Mouse (Mus musculus): ENCODE data around the gene Dgkd. TPM values are rescaled to one million over a fixed set of nuclear protein-coding genes. Genes with fewer than 3 reads are reported as not detected.

Gene Dgkd
- total RNA-seq, 2 experiments from 2014 or later, result 107 to 118 TPM

- no peak for DNase-seq
Observed at GRCm38 (mm10) chr1:87881726-87882125, 28.6 kb downstream of the Dgkd start.

GRCm38 (mm10) chr1:87882554-87882953, 29.5 kb downstream of the Dgkd start:
- DNase-seq, result no peak

GRCm38 (mm10) chr1:87890960-87891359, 37.9 kb downstream of the Dgkd start:
- DNase-seq, result peak; percentile 17

GRCm38 (mm10) chr1:87891634-87892033, 38.5 kb downstream of the Dgkd start:
- peak; percentile 43 for DNase-seq

GRCm38 (mm10) chr1:87892499-87892898, 39.4 kb downstream of the Dgkd start:
- no peak for DNase-seq

GRCm38 (mm10) chr1:87893414-87893813, 40.3 kb downstream of the Dgkd start:
- DNase-seq, result no peak

GRCm38 (mm10) chr1:87896921-87897320, 43.8 kb downstream of the Dgkd start:
- DNase-seq, result no peak

GRCm38 (mm10) chr1:87899701-87900100, 46.6 kb downstream of the Dgkd start:
- DNase-seq, result peak; percentile 14

- DNase-seq, result peak; percentile 67
Observed at GRCm38 (mm10) chr1:87900979-87901378, 47.9 kb downstream of the Dgkd start.

GRCm38 (mm10) chr1:87902186-87902585, 49.1 kb downstream of the Dgkd start:
- DNase-seq, result no peak

GRCm38 (mm10) chr1:87906361-87906956, 53.4 kb downstream of the Dgkd start:
- DNase-seq, result no peak

DNA sequence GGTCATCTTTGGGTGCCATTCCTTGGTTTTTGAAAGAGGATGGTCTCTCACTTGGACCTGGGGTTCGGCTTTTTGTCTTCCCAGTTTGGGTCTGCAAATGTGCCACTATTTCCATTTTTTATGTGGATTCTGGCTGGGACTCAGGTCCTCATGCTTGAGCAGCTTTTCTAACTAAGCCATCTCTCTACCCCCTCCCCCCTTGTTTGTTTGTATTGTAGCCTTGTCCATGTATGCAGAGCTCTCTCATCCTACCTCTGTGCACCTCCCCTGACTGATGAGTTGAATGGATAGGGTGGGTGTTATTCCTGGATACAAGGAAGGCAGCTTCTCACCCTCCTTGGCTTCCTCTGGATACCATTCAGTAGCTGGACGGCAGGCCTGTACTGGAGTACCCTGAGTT, 54.9 kb downstream of the Dgkd start:
- DNase-seq, result no peak

- no peak for DNase-seq
Observed at GRCm38 (mm10) chr1:87908736-87909135, 55.6 kb downstream of the Dgkd start.

DNA sequence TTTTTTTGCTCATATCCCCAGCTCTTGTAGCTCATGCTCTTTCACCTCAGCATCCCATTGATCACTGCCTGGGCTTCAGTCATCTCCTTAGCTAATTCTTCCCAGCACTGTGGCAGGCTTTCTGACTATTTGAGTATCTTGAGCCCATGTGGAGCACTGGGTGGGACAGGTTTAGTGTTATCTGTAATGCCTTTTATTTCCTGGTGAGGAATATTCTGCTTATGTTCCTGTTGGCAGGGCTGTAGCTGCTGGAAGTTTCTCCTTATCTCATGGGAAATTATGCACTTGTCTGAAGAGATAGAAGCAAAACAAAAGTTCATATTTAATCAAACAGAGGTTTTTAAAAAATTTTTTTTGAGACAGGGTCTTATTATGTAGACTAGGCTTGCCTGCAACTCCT, 56.5 kb downstream of the Dgkd start:
- DNase-seq, result no peak

- no peak for DNase-seq
Observed at GRCm38 (mm10) chr1:87910428-87910827, 57.3 kb downstream of the Dgkd start.

- no peak for DNase-seq
Observed at GRCm38 (mm10) chr1:87913356-87913755, 60.3 kb downstream of the Dgkd start.

- no peak for DNase-seq
Observed at GRCm38 (mm10) chr1:87917361-87917760, 64.3 kb downstream of the Dgkd start.

- DNase-seq, result no peak
Observed at GRCm38 (mm10) chr1:87918061-87918460, 65.0 kb downstream of the Dgkd start.

- no peak for DNase-seq
Observed at GRCm38 (mm10) chr1:87920056-87920614, 67.0 kb downstream of the Dgkd start.

DNA sequence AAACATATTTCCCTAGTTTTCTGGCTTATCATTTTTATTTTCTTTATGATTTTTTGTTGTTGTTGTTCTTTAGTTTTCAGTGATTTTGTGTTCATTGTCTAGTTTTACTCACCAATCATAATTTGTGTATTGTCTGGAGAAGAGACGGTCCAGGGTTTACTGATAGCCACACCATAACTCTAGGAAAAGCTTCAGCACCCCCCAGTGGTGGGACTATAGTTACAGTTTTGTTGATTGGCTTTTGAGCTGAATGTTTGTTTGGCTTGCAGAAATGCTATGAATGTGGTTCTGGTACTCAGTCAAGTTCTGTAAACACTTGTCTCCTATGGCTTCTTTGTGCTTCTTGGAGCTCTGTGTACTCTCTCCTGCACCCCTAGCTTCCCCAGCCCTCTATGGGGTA, 69.6 kb downstream of the Dgkd start:
- peak; percentile 68 for DNase-seq

DNA sequence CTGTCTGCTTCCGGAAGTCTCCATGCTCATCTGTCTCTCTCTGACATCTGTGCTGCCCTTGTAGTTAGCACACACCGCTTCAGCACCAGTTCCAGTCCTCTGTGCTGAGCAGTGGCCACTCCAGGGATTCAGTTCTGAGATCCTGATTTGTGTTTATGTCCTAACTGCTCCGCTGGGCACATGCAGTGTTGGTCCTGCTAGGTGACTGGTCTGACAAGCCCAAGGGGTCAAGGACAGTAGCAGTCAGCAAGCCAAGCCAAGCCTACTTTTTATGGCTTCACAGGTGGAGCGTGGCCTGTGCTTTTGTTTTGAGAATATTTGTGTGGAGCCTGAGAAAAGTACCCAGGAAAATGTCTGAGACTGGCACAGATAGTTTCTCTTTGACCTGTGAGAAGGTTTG, 71.8 kb downstream of the Dgkd start:
- DNase-seq, result no peak

DNA sequence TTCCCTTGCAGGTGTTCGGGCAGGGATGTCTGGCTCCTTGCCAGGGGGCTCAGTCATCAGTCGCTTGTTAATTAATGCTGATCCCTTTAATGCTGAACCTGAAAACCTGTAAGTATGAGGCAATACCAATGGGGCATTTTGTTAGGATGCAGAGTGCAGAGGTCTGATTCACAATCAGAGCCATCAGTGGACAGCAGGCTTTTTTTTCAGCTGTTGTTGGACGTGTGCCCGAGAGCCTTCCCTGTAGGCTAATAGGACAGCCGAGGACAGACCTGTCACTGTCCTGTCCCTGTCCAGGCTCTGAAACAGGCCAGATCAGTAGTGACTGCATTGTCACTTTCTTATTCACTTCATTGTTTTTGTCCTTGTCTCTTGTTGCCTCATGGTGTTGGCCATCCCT, 76.6 kb downstream of the Dgkd start:
- peak; percentile 79 for DNase-seq

DNA sequence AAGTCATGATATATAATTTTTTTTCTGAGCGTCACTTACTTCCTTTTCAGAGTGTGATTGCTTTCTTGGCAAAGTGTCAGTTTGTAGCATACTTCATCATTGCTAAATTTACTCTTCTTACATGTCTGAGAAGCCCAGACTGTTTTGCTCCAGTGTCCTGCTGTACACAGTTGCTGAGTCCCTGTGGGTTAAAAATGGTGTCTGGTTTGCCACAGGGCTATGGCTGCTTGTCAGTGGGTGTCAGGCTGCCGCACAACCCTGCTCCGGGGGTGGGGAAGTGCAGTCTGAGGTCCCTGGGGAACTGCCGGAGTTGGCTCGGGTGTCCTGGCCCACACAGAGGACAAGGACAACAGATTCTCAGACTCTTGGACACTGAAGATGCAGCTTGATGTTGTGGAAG, 80.0 kb downstream of the Dgkd start:
- DNase-seq, result no peak

GRCm38 (mm10) chr1:87935095-87935494, 82.0 kb downstream of the Dgkd start:
- no peak for DNase-seq

GRCm38 (mm10) chr1:87935546-87935945, 82.5 kb downstream of the Dgkd start:
- DNase-seq, result no peak

Measured in adrenal gland, postnatal 10 days (tissue).